Mouse (Mus musculus): Measurements from ENCODE around the gene Clec16a.

- TF ChIP-seq CTCF (IDR thresholded peaks at IDR 0.05; ENCODE audit: low read depth) (peak; percentile 20; the same call in 1 of the 2 replicates), EP300 (IDR thresholded peaks at IDR 0.05; ENCODE audit: low read depth) (no peak)
Observed at GRCm38 (mm10) chr16:10518030-10518429, 27.1 kb upstream of the Clec16a start.

Data from liver, embryonic 14.5 days (tissue).